Mouse (Mus musculus) heart, postnatal 0 days (tissue): ENCODE measurements at regions not wholly inside any gene's neighbourhood (a gene's known extent, or its start where the extent isn't known, plus 50 kb on each side); places are given as distances from the start of the nearest gene placed in this dataset.

ENCODE experiments used
- ATAC-seq: fragments of 200-750 bp; cut with Nextera tagmentation; 2 replicates; pipeline ENCODE4 v1.8.0; 2017; ENCODE audit warnings: low read depth, moderate number of reproducible peaks, moderate library complexity; ENCODE audit not compliant: insufficient read depth
- DNase-seq: peaks from one replicate; pipeline ENCODE4 v3.0.0-alpha.2; 2016; ENCODE audit warnings: low spot score
- H3K27ac ChIP-seq: fragments of 300-500 bp; sonication (generic); 2 replicates; pipeline ENCODE4 v1.5.1; 2014; ENCODE audit warnings: low read depth, mild to moderate bottlenecking
- H3K27me3 ChIP-seq: fragments of 300-500 bp; sonication (generic); 2 replicates; pipeline ENCODE4 v1.6.1; 2014; ENCODE audit warnings: low read length, mixed read lengths; ENCODE audit not compliant: control insufficient read depth, insufficient read depth
- H3K36me3 ChIP-seq: fragments of 300-500 bp; sonication (generic); replicated peaks from 2 replicates; pipeline ENCODE4 v1.6.1; 2014; ENCODE audit warnings: low read length, mixed read lengths; ENCODE audit not compliant: control insufficient read depth, insufficient read depth
- H3K4me1 ChIP-seq: fragments of 300-500 bp; sonication (generic); 2 replicates; pipeline ENCODE4 v1.6.1; 2014; ENCODE audit warnings: antibody characterized with exemption; ENCODE audit not compliant: control insufficient read depth, insufficient read depth
- H3K4me2 ChIP-seq: fragments of 300-500 bp; sonication (generic); 2 replicates; pipeline ENCODE4 v1.6.1; 2014; ENCODE audit warnings: low read depth, mild to moderate bottlenecking, low read length, moderate library complexity
- H3K4me3 ChIP-seq: fragments of 300-500 bp; sonication (generic); 2 replicates; pipeline ENCODE4 v1.5.1; 2014; ENCODE audit warnings: low read depth, low read length
- H3K9ac ChIP-seq: fragments of 300-500 bp; sonication (generic); replicated peaks from 2 replicates; pipeline ENCODE4 v1.6.1; 2014; ENCODE audit warnings: low read depth, low read length, mixed read lengths
- H3K9me3 ChIP-seq: fragments of 300-500 bp; sonication (generic); replicated peaks from 2 replicates; pipeline ENCODE4 v1.6.1; 2016; ENCODE audit warnings: low read length; ENCODE audit not compliant: control insufficient read depth
- CTCF ChIP-seq: IDR thresholded peaks from 2 replicates; pipeline ENCODE4 v1.5.1; 2016; ENCODE audit warnings: antibody characterized with exemption, control low read depth, low read depth
- EP300 ChIP-seq: IDR thresholded peaks from 2 replicates; pipeline ENCODE4 v1.6.1; 2016; ENCODE audit warnings: antibody characterized with exemption, low read depth
- WGBS: fragments of 180-500 bp; shearing (Covaris S2); extraction: QIAGEN DNeasy Blood & Tissue Kit; methylation state at CpG from one replicate; pipeline ENCODE4 v1.1.7; 2014; 5-methylcytosine and 5-hydroxymethylcytosine counted together

DNA sequence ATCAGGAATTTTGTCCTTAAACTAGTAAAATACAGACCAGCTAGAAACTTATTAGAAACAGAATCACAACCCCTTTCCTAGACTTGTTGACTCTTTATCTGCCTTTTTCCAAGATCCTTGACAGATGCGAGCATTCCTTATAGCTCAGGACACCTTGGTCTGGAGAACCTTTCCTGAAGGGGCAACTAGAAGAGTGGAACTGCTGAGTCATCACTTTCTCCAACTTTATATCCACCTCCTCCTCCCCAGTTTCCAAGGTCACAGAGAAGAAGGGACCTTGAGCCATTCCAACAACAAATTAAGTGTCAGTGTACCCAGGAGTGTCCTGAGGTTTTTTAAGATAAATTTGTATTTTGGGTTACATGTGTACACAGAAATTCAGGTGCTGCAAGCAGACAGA lies 111.5 kb upstream of the Aco1 start:
- H3K27ac ChIP-seq: no peak overlapping the region
- H3K9me3 ChIP-seq: no peaks in the 10 kb centered on the region
- TF ChIP-seq CTCF: no peak
- no peak for TF ChIP-seq EP300
- no peak overlapping the region for H3K9ac ChIP-seq
- no peak for ATAC-seq
- H3K27me3 ChIP-seq: no peaks in the 10 kb centered on the region
- H3K4me1 ChIP-seq: no peaks in the 10 kb centered on the region
- WGBS: 69% methylated on average over 1 of the region's 1 CpGs
- H3K4me3 ChIP-seq: no peak overlapping the region
- H3K36me3 ChIP-seq: no peaks in the 10 kb centered on the region
- no peak for DNase-seq
- no peak overlapping the region for H3K4me2 ChIP-seq

- TF ChIP-seq EP300 (no peak), CTCF (no peak)
- Histone ChIP-seq H3K27ac (no peak overlapping the region), H3K4me1 (no peaks in the 10 kb centered on the region), H3K36me3 (no peaks in the 10 kb centered on the region), H3K4me3 (no peak overlapping the region), H3K27me3 (no peaks in the 10 kb centered on the region), H3K9me3 (no peaks in the 10 kb centered on the region), H3K9ac (no peak overlapping the region), H3K4me2 (no peak overlapping the region)
- 91% methylated on average over 10 of the region's 10 CpGs for WGBS
- DNase-seq (no peak), ATAC-seq (no peak)
Observed at GRCm38 (mm10) chr4:40047846-40048245, 95.0 kb upstream of the Aco1 start.

DNA sequence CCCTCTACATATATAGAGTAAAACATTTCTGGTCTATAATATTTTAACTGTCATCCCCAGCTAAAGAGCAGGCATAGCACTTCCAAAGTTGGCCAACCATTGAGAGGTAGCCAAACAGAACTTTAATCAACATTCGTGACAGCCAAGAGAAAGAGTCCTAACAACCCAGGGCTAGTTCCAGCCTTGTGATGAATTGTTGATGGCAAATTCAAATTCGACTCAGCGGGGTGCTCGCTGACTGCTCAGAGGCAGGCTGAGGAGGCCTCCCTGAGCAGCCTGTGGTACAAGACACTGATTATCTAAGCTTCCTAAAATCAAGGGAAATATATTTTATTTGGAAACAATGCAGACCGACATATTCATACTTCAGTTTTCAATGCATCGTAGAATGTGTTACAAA lies 93.8 kb upstream of the Aco1 start:
- DNase-seq (no peak), ATAC-seq (no peak)
- no peaks in the 10 kb centered on the region for H3K9me3 ChIP-seq
- no peak overlapping the region for H3K27ac ChIP-seq
- H3K4me3 ChIP-seq: no peak overlapping the region
- no peak overlapping the region for H3K4me2 ChIP-seq
- no peak overlapping the region for H3K9ac ChIP-seq
- WGBS: 67% methylated on average over 6 of the region's 6 CpGs
- H3K4me1 ChIP-seq: no peaks in the 10 kb centered on the region
- no peaks in the 10 kb centered on the region for H3K36me3 ChIP-seq
- TF ChIP-seq EP300 (no peak), CTCF (no peak)
- no peaks in the 10 kb centered on the region for H3K27me3 ChIP-seq

- WGBS: 84% methylated on average over 4 of the region's 4 CpGs
- H3K9me3 ChIP-seq: no peaks in the 10 kb centered on the region
- H3K27ac ChIP-seq: no peak overlapping the region
- H3K36me3 ChIP-seq: no peaks in the 10 kb centered on the region
- no peaks in the 10 kb centered on the region for H3K27me3 ChIP-seq
- DNase-seq (no peak), ATAC-seq (no peak)
- no peaks in the 10 kb centered on the region for H3K4me1 ChIP-seq
- H3K4me2 ChIP-seq: no peak overlapping the region
- no peak overlapping the region for H3K4me3 ChIP-seq
- H3K9ac ChIP-seq: no peak overlapping the region
- TF ChIP-seq CTCF (no peak), EP300 (no peak)
Observed at GRCm38 (mm10) chr4:40051848-40052247, 91.0 kb upstream of the Aco1 start.

GRCm38 (mm10) chr4:40053391-40053790 lies 89.5 kb upstream of the Aco1 start:
- no peak for TF ChIP-seq CTCF
- no peak for TF ChIP-seq EP300
- DNase-seq: no peak
- Histone ChIP-seq H3K4me3 (no peak overlapping the region), H3K27ac (no peak overlapping the region), H3K4me2 (no peak overlapping the region), H3K4me1 (no peaks in the 10 kb centered on the region), H3K27me3 (no peaks in the 10 kb centered on the region), H3K9ac (no peak overlapping the region), H3K36me3 (no peaks in the 10 kb centered on the region), H3K9me3 (no peaks in the 10 kb centered on the region)
- 78% methylated on average over 2 of the region's 2 CpGs for WGBS
- no peak for ATAC-seq

- no peak for DNase-seq
- H3K9ac ChIP-seq: no peak overlapping the region
- ATAC-seq: no peak
Observed at GRCm38 (mm10) chr4:40063751-40064456, 79.0 kb upstream of the Aco1 start.

More at GRCm38 (mm10) chr4:40063751-40064456, 79.0 kb upstream of the Aco1 start:
- H3K4me2 ChIP-seq: no peak overlapping the region
- no peaks in the 10 kb centered on the region for H3K4me1 ChIP-seq
- no peak overlapping the region for H3K27ac ChIP-seq
- 72% methylated on average over 3 of the region's 3 CpGs for WGBS
- H3K9me3 ChIP-seq: no peaks in the 10 kb centered on the region
- no peak overlapping the region for H3K4me3 ChIP-seq
- TF ChIP-seq CTCF: no peak
- no peak for TF ChIP-seq EP300
- no peaks in the 10 kb centered on the region for H3K36me3 ChIP-seq
- H3K27me3 ChIP-seq: no peaks in the 10 kb centered on the region
